Comparison of ENCODE assay signal across 7 mouse cellular contexts in the genomic region with DNA sequence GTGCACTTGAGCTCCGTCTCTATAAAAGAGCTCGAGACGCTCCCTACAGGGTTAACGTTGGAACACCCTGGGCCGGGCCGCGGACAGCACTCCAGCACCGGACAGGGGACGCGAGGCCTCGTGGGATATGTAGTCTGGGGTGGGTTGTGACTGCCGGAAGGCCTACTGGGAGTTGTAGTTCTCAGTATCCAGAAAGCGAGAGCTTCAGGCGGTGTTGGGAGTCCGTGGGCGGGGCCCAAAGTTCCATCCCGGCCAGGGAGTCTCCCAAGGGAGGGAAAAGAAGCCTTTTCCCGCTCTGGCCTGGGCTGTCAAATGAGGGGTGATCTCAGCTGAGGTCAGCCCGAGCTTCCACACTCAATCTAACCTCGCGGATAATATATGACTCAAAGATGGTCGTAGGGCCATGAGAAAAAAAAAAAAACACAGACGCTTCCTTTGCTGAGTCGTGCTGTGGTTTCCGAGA. TPM values are rescaled to one million over a fixed set of nuclear protein-coding genes. Genes with fewer than 3 reads are reported as not detected.
A peak's percentile ranks its signal among the peaks of the same experiment; 100 is the strongest.
DNase-seq lines count a peak whose midpoint lies in the region; ATAC-seq lines count a peak whose summit lies in the region.

No protein-coding gene starts in this region.

- H3K9ac ChIP-seq in intestine, embryonic 16.5 days (ENCODE audit: low read depth, low read length), result peak overlapping the region; percentile 75
- peak overlapping the region; percentile 61 for H3K9ac ChIP-seq in midbrain, embryonic 11.5 days (ENCODE audit: low read length)

- H3K36me3 ChIP-seq in intestine, embryonic 16.5 days (ENCODE audit: control insufficient read depth, insufficient read depth, low read length), result peaks cover 24% of the 10 kb centered on the region
- peaks cover 18% of the 10 kb centered on the region for H3K36me3 ChIP-seq in midbrain, embryonic 11.5 days (ENCODE audit: control insufficient read depth, insufficient read depth, low read length)

- H3K4me3 ChIP-seq in intestine, embryonic 16.5 days (ENCODE audit: low read length), result peak overlapping the region; percentile 83
- peak overlapping the region; percentile 71 for H3K4me3 ChIP-seq in midbrain, embryonic 11.5 days (ENCODE audit: low read depth, low read length)

- intact Hi-C loops in gastrocnemius, postnatal 36 days (cut with DNase I), result loop anchor here (1.0 kb wide), 1 partner anchor 25 kb away; no protein-coding TSS in a partner anchor
- intact Hi-C loops in left cerebral cortex, postnatal 36 days (cut with DNase I), result loop anchor here (1.0 kb wide), 1 partner anchor 25 kb away; the partner anchor contains the start of gene Hnrnpr

- ATAC-seq in intestine, embryonic 16.5 days, result peak; percentile 95
- peak; percentile 94 for ATAC-seq in midbrain, embryonic 11.5 days (ENCODE audit: low FRiP score)

- peak; percentile 96 for DNase-seq in adrenal gland, adult 2 months
- DNase-seq in embryo, embryonic 11.5 days (ENCODE audit: low read depth, low spot score), result peak; percentile 90
- peak; percentile 90 to 94 for DNase-seq in gastrocnemius, postnatal 36 days
- peak; percentile 92 to 94 for DNase-seq in left cerebral cortex, postnatal 36 days (ENCODE audit: low spot score in 2 of 2)
- peak; percentile 99 for DNase-seq in midbrain, embryonic 11.5 days (ENCODE audit: low spot score, missing footprints)
- peak; percentile 96 for DNase-seq in skeletal muscle tissue, adult 2 months (ENCODE audit: low read depth, low spot score)

- peak overlapping the region; percentile 94 for H3K27ac ChIP-seq in intestine, embryonic 16.5 days (ENCODE audit: low read length)
- peak overlapping the region; percentile 91 for H3K27ac ChIP-seq in midbrain, embryonic 11.5 days (ENCODE audit: low read depth, low read length)

- WGBS in intestine, embryonic 16.5 days, result under 1% methylated on average over 25 of the region's 25 CpGs
- WGBS in midbrain, embryonic 11.5 days, result under 1% methylated on average over 25 of the region's 25 CpGs

- H3K27me3 ChIP-seq in intestine, embryonic 16.5 days (replicated peaks; ENCODE audit: control insufficient read depth, insufficient read depth, low read length), result no peaks in the 10 kb centered on the region
- H3K27me3 ChIP-seq in midbrain, embryonic 11.5 days (ENCODE audit: control insufficient read depth, insufficient read depth, low read length), result peaks cover 18% of the 10 kb centered on the region

- peaks cover 19% of the 10 kb centered on the region for H3K4me1 ChIP-seq in intestine, embryonic 16.5 days (ENCODE audit: control insufficient read depth, insufficient read depth, low read length)
- H3K4me1 ChIP-seq in midbrain, embryonic 11.5 days (ENCODE audit: control insufficient read depth, insufficient read depth, low read length), result peaks cover 43% of the 10 kb centered on the region

- H3K9me3 ChIP-seq in intestine, embryonic 16.5 days (ENCODE audit: control insufficient read depth, low read length), result 0 out of 2 replicates have a peak, but pooled peaks cover 2% of the 10 kb centered on the region
- peaks cover 3% of the 10 kb centered on the region; the same call in 1 of the 2 replicates for H3K9me3 ChIP-seq in midbrain, embryonic 11.5 days (ENCODE audit: control insufficient read depth, low read length)

- H3K4me2 ChIP-seq in intestine, embryonic 16.5 days (ENCODE audit: low read depth, low read length), result peak overlapping the region; percentile 88
- peak overlapping the region; percentile 92 for H3K4me2 ChIP-seq in midbrain, embryonic 11.5 days

RNA-seq across cellular contexts. Expression of gene Zfp46, which starts 0.9 kb away (rescaled TPM):
- 10 to 100 TPM; 17.2 to 17.3 TPM for total RNA-seq in adrenal gland, adult 2 months (2021)
- polyA plus RNA-seq in adrenal gland, adult 2 months (2012; rRNA removed), result 10.4 and 11.2 TPM in 2 replicates
- 10 to 100 TPM; 19.7 to 22.4 TPM for total RNA-seq in gastrocnemius, postnatal 36 days (2021)
- polyA plus RNA-seq in intestine, embryonic 16.5 days (2015; fragmentation: Nextera tagmentation; extraction: Ambion mirVana), result 13.6 and 15.0 TPM in 2 replicates
- total RNA-seq in left cerebral cortex, postnatal 36 days (2021), result 10 to 100 TPM; 61.7 to 63.2 TPM
- polyA plus RNA-seq in midbrain, embryonic 11.5 days (2014; fragmentation: Nextera tagmentation; extraction: Ambion mirVana), result 29.7 and 31.4 TPM in 2 replicates

RNA-seq across cellular contexts. Expression of gene Hnrnpr, which starts 25.4 kb away (rescaled TPM):
- total RNA-seq in adrenal gland, adult 2 months (2021), result 10 to 100 TPM; 58.8 to 82.3 TPM
- 2.7 and 2.8 TPM in 2 replicates for polyA plus RNA-seq in adrenal gland, adult 2 months (2012; rRNA removed)
- total RNA-seq in gastrocnemius, postnatal 36 days (2021), result 10 to 100 TPM; 16.4 to 21.1 TPM
- polyA plus RNA-seq in intestine, embryonic 16.5 days (2015; fragmentation: Nextera tagmentation; extraction: Ambion mirVana), result 101 and 106 TPM in 2 replicates
- total RNA-seq in left cerebral cortex, postnatal 36 days (2021), result 10 to 100 TPM; 80.1 to 83.0 TPM
- polyA plus RNA-seq in midbrain, embryonic 11.5 days (2014; fragmentation: Nextera tagmentation; extraction: Ambion mirVana), result 193 and 196 TPM in 2 replicates

RNA-seq across cellular contexts. Expression of gene Tcea3, which starts 37.9 kb away (rescaled TPM):
- total RNA-seq in adrenal gland, adult 2 months (2021), result 1 to 10 TPM; 1.7 to 2.7 TPM
- 0.13 and 0.54 TPM in 2 replicates for polyA plus RNA-seq in adrenal gland, adult 2 months (2012; rRNA removed)
- 100 to 1,000 TPM; 272 to 347 TPM for total RNA-seq in gastrocnemius, postnatal 36 days (2021)
- 22.9 and 23.3 TPM in 2 replicates for polyA plus RNA-seq in intestine, embryonic 16.5 days (2015; fragmentation: Nextera tagmentation; extraction: Ambion mirVana)
- total RNA-seq in left cerebral cortex, postnatal 36 days (2021), result under 1 TPM; 0.63 to 0.74 TPM
- polyA plus RNA-seq in midbrain, embryonic 11.5 days (2014; fragmentation: Nextera tagmentation; extraction: Ambion mirVana), result 1.5 and 1.7 TPM in 2 replicates

Comparison
In these comparisons a context has a peak if more than half of its experiments do, and no peak if none do; other contexts are left out.
1. Peak in every context shown above with its lines: DNase-seq, ATAC-seq, H3K4me3 ChIP-seq and H3K27ac ChIP-seq.
2. RNA of gene Tcea3, which starts 37.9 kb away (total RNA-seq): 272 to 347 TPM in gastrocnemius, postnatal 36 days; 1.7 to 2.7 TPM in adrenal gland, adult 2 months and 0.63 to 0.74 TPM in left cerebral cortex, postnatal 36 days; every median in the first group is over 10 times any median in the second.